Mouse (Mus musculus) CD4-positive naive resting alpha-beta T cell, adult 57 days (primary cell): ENCODE measurements around the gene Sdc4. TPM values are rescaled to one million over a fixed set of nuclear protein-coding genes. Genes with fewer than 3 reads are reported as not detected.

Experiments
- total RNA-seq: library from RNA; stranded (reverse); gene quantifications from one replicate; pipeline ENCODE4 v1.2.4, GENCODE M21; 2023

Sdc4 gene
- 7.3 TPM for total RNA-seq

DNA sequence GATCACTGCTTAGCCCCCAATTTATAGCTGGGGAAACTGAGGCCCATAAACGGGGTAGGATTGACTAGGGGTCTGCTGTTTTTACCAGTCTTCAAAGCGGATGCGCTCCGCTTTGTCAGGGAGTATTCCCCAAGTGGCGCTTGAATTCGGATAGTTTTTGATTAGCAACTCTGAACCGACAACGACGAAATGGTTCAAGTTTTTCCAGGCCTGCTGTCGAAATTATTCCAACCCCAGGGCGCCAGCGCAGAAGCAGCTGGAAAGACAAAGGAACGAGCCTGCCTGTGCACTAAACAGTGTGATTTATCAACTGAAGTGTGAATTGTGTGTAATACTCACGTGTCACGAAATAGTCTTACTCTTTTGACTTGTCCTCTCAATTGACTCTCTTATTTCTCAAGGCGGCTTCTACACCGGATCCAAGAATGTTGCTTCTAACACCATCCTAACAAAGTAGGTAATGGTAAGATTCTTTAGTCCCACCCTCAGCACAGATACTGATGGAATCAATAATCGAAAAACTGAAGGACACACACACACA lies at the start of gene Sdc4:
Sdc4 (minus strand) TSS at position 428 of the 541 bp plus-strand sequence.

DNA sequence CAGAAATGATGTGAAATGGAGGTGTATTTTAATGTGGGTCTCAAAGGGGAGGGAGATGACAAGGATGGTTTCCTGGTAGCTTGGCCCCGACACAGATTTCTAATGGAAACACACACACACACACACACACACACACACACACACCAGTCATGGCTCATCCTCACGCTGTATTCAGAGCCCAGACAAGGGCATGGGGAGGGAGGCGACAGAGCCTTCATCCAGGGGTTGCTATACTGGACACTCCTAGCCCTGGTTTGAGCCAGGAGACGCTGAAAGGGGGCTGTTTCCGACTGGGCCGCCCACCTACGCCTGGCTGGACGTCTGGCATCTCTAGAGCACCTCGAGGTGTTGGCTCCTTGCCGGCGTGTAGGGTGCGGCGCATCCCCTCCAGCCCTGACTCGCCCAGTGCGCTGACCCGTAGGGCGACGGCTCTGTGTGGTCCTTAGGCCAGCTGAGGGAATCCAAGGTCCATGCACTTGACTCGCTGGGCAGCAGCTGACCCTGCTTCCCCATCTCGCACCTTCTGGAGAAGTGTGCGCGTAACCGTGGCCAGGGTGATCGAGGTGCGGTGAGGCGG lies 42.1 kb upstream of the Sdc4 start, which contains the start of gene Dbndd2:
Dbndd2 (plus strand) TSS at position 426 of the 577 bp plus-strand sequence.

DNA sequence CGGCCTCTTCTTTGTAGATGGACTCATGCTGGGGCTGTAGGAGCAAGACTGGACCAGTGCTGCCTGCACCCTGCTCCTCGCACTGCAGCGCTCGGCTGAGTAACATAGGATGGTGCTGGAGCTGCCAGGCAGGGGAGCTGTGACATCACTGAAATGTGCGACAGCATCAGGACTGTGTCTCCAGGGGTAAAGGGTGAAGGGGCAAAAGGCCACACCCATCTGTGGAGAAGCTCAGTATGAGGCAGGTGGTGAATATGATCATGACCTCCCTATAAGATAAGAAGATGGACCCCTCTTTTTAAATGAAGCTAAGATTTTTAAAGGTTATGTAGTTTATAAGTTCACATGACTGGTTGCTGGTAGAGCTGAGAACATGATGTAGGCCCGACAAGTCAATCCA lies 29.9 kb upstream of the Sdc4 start, which contains the start of gene Trp53tg5:
Trp53tg5 (minus strand) TSS at position 101 of the 400 bp plus-strand sequence.

DNA sequence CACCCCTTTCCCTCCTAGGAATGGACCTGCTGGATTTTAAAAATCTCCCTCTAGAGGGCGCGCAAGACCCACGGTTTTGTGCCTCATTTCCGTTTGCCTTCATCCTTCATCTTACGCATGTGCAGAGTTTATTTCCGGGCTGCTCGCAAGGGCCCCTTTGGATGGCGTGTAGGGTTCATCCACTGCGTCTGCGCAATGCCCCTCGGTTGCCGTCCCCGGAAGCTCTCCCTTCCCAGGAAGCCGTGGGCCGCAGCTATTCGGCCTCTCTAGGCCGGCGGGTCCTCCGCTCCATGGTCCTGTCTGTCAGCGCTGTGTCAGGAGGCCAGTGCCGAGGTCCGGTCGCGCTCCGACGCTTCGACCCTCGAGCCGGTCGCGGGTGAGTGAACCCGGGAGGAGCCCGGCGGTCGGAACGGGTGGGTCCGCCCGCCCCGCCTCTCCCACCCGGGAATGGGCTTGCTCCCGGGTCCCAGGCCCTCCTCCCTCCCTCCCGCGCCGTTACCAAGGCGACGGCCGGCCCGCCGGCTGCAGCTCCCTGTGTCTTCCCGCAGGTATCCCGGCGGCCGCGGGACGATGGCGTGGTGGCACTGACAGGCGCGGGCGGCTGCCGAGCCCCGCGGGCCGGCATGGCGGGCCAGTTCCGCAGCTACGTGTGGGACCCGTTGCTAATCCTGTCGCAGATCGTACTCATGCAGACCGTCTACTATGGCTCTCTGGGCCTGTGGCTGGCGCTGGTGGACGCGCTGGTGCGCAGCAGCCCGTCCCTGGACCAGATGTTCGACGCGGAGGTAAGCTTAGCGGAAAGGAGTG lies 17.3 kb upstream of the Sdc4 start, which contains the start of gene Gm20458:
Gm20458 (plus strand) TSS at position 223 of the 807 bp plus-strand sequence.

DNA sequence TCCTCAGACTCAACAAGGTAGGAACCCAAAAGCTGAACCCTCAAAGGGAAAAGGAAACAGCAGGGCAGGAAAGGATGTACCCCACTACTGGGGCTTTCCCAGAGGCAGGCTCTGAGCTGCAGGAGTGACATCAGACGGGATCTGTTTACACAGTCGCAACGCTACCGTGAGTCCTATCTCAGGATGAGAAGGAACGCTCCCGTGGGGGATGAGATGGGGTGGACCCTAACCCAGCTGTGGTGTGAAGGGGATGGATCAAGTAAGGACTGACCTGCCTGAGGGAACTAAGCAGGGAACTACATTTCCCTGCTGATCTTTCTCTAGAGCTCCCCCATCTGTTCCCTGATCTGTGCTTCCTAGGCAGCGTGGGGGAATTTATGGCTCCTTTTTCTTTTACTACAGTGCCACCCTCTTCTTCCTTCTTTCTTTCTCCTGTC lies 13.2 kb upstream of the Sdc4 start, which contains the start of gene Sys1:
Sys1 (plus strand) TSS at position 101 of the 437 bp plus-strand sequence.

DNA sequence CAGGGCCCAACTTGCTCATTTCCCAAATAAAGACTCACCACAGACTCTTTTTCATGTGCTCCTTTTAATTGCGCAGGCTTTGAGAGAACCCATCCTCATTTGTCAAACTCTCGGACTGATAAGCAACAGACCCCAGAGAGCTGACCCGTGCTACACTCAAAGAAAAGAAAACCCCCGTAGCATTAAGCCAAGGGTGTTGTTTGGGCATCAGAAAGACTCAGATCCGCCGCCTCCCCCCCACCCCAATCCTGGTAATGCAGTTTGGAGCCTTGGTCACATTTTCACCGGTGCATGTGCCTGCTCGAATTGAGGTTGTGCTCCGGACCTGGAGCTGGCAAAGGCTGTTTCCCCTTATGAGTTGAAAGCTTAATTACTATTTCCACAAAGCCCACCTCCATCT lies 38.6 kb downstream of the Sdc4 start, which contains the start of gene Matn4:
Matn4 (minus strand) TSS at position 101 of the 400 bp plus-strand sequence.

DNA sequence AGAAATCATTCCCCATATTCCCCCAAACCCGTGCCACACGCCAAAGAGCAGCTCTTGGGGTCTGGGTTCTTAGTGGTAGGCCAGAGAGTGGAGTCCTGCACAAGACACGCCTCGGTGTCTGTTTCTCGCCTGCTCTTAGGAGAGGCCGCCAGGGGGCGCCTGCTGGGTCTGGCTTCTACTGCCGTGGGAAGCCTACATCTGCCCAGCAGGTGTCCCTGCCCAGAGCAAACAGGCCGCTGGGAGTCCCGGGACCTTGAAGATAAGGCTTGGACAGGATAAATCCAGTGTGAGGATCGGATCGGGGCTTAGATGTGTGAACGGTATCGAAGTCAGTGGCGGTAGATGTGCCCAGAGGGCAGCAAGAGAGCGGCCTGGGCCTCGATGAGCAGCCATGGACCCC lies 40.8 kb downstream of the Sdc4 start, which contains the start of gene Rbpjl:
Rbpjl (plus strand) TSS at position 236 of the 400 bp plus-strand sequence.

DNA sequence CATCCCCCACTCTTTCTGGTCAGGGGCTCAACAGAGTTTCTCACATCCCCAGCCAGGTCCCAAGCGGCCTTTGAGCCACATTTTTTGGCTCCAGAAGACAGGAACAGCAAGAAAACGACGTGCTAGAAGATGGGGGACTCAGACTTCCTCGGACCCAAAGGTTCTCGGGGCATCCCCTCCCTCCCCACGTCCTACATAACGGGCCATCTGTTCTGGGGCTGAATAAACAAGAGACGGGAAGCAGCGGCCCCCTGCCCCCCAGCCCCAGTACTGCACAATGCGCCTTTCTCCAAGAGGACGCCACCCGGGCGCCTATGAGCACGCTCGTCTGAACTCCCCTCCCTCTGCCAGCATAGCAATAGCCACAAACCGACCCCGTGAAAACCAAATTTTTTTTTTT lies 54.7 kb downstream of the Sdc4 start, which contains the start of gene Slpi:
Slpi (minus strand) TSS at position 76 of the 400 bp plus-strand sequence.

Other genes starting within 250 kb of the Sdc4 start
- gene Wfdc15a, start 243.8 kb downstream of the Sdc4 start, total RNA-seq, result not detected
- gene Wfdc15b, start 222.2 kb downstream of the Sdc4 start, total RNA-seq, result not detected
- gene Svs2, start 205.4 kb downstream of the Sdc4 start, total RNA-seq, result not detected
- not detected for gene Svs3b, start 187.2 kb downstream of the Sdc4 start, total RNA-seq
- gene Svs4, start 165.4 kb downstream of the Sdc4 start, total RNA-seq, result not detected
- not detected for gene Svs3a, start 154.6 kb downstream of the Sdc4 start, total RNA-seq
- gene Svs6, start 127.1 kb downstream of the Sdc4 start, total RNA-seq, result not detected
- not detected for gene Svs5, start 111.1 kb downstream of the Sdc4 start, total RNA-seq
- 15.5 TPM for gene Slpi, start 54.8 kb downstream of the Sdc4 start, total RNA-seq
- gene Rbpjl, start 40.7 kb downstream of the Sdc4 start, total RNA-seq, result not detected
- gene Matn4, start 38.7 kb downstream of the Sdc4 start, total RNA-seq, result 0.65 TPM
- 49.4 TPM for gene Sys1, start 13.1 kb upstream of the Sdc4 start, total RNA-seq
- 4.0 TPM for gene Gm20458, start 17.1 kb upstream of the Sdc4 start, total RNA-seq
- gene Trp53tg5, start 29.8 kb upstream of the Sdc4 start, total RNA-seq, result not detected
- gene Dbndd2, start 42.2 kb upstream of the Sdc4 start, total RNA-seq, result 3.6 TPM
- gene Pigt, start 53.6 kb upstream of the Sdc4 start, total RNA-seq, result 61.4 TPM
- 1.9 TPM for gene Wfdc2, start 118.5 kb upstream of the Sdc4 start, total RNA-seq
- not detected for gene Spint3, start 129.6 kb upstream of the Sdc4 start, total RNA-seq
- gene Wfdc6a, start 141.6 kb upstream of the Sdc4 start, total RNA-seq, result not detected
- not detected for gene Eppin, start 149.7 kb upstream of the Sdc4 start, total RNA-seq
- gene Wfdc6b, start 169.6 kb upstream of the Sdc4 start, total RNA-seq, result not detected
- gene Wfdc8, start 169.7 kb upstream of the Sdc4 start, total RNA-seq, result not detected
- not detected for gene Wfdc16, start 194.9 kb upstream of the Sdc4 start, total RNA-seq
- gene Wfdc10, start 212.2 kb upstream of the Sdc4 start, total RNA-seq, result not detected
- gene Wfdc9, start 212.7 kb upstream of the Sdc4 start, total RNA-seq, result not detected
- not detected for gene Wfdc11, start 230.2 kb upstream of the Sdc4 start, total RNA-seq
- not detected for gene Wfdc13, start 241.2 kb upstream of the Sdc4 start, total RNA-seq